ENCODE assay signal across 9 mouse cellular contexts in the genomic region with DNA sequence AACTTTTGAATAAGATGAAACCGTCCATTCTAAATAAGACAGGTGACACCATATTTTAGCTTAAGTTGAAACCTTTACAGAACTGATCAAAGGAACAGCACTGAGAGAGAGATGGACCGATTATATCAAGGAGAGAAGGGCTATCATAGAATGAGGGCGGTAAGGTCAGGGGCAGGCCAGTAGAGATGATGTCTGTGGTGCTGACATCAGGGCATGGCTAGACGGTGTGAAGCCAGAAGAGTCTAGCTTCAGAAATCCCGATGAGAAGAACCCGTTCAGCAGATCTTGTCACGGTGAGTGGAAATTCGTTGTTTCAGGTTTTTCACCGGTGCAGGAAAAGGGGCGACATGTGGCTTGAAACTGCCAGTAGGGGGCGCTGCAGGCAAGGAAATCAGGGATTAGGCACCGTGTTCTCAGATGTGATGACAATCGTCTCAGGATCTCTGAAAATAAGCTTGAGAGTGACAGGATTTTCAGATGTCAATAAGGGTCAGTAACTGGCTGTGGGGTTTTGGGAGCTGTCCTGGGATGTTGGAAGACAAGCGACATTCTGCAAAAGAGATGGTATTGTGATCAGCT. TPM values are rescaled to one million over a fixed set of nuclear protein-coding genes. Genes with fewer than 3 reads are reported as not detected.
A peak's percentile ranks its signal among the peaks of the same experiment; 100 is the strongest.
DNase-seq lines count a peak whose midpoint lies in the region; ATAC-seq and TF ChIP-seq lines count a peak whose summit lies in the region.
"Had no signal": no experiment of that assay in that cellular context is flagged by ENCODE, and none has a peak within 500 bp of the region (broad histone marks: within the 10 kb centered on the region; RNA-seq: fewer than 3 reads in every experiment).

No protein-coding gene starts in this region.

- WGBS in intestine, embryonic 14.5 days = 27% methylated on average over 14 of the region's 14 CpGs
- WGBS in intestine, embryonic 16.5 days = 26% methylated on average over 14 of the region's 14 CpGs
- 20% methylated on average over 14 of the region's 14 CpGs for WGBS in forebrain, postnatal 0 days
- WGBS in kidney, embryonic 16.5 days = 25% methylated on average over 14 of the region's 14 CpGs
- 21% methylated on average over 14 of the region's 14 CpGs for WGBS in limb, embryonic 14.5 days
- 20% methylated on average over 14 of the region's 14 CpGs for WGBS in neural tube, embryonic 14.5 days

- no peak overlapping the region for H3K27ac ChIP-seq in intestine, embryonic 14.5 days (ENCODE audit: low read depth)
- no peak overlapping the region for H3K27ac ChIP-seq in intestine, embryonic 16.5 days (ENCODE audit: low read length)
- no peak overlapping the region for H3K27ac ChIP-seq in forebrain, postnatal 0 days (ENCODE audit: low read depth, low read length)
- no peak overlapping the region for H3K27ac ChIP-seq in kidney, embryonic 16.5 days (ENCODE audit: low read length)
- no peak overlapping the region for H3K27ac ChIP-seq in limb, embryonic 14.5 days (replicated peaks; ENCODE audit: low read depth, low read length)
- H3K27ac ChIP-seq in neural tube, embryonic 14.5 days (ENCODE audit: low read depth, low read length) = no peak overlapping the region

- H3K9ac ChIP-seq in intestine, embryonic 14.5 days (ENCODE audit: low read length) = no peak overlapping the region
- H3K9ac ChIP-seq in intestine, embryonic 16.5 days (ENCODE audit: low read depth, low read length) = no peak overlapping the region
- no peak overlapping the region for H3K9ac ChIP-seq in forebrain, postnatal 0 days
- no peak overlapping the region for H3K9ac ChIP-seq in kidney, embryonic 16.5 days (replicated peaks; ENCODE audit: low read length)
- H3K9ac ChIP-seq in limb, embryonic 14.5 days (ENCODE audit: low read depth, low read length, severe bottlenecking) = no peak overlapping the region
- H3K9ac ChIP-seq in neural tube, embryonic 14.5 days (replicated peaks; ENCODE audit: low read depth, low read length) = no peak overlapping the region

- no peaks in the 10 kb centered on the region for H3K9me3 ChIP-seq in intestine, embryonic 14.5 days (ENCODE audit: control insufficient read depth, low read length)
- H3K9me3 ChIP-seq in intestine, embryonic 16.5 days (ENCODE audit: control insufficient read depth, low read length) = no peaks in the 10 kb centered on the region
- H3K9me3 ChIP-seq in forebrain, postnatal 0 days (ENCODE audit: low read length) = no peaks in the 10 kb centered on the region
- no peaks in the 10 kb centered on the region for H3K9me3 ChIP-seq in kidney, embryonic 16.5 days (ENCODE audit: low read length)
- no peaks in the 10 kb centered on the region for H3K9me3 ChIP-seq in limb, embryonic 14.5 days (ENCODE audit: control insufficient read depth, low read length)
- no peaks in the 10 kb centered on the region for H3K9me3 ChIP-seq in neural tube, embryonic 14.5 days (ENCODE audit: control insufficient read depth, low read length)

- no peaks in the 10 kb centered on the region for H3K36me3 ChIP-seq in intestine, embryonic 14.5 days (ENCODE audit: control insufficient read depth, insufficient read depth, low read length)
- no peaks in the 10 kb centered on the region for H3K36me3 ChIP-seq in intestine, embryonic 16.5 days (ENCODE audit: control insufficient read depth, insufficient read depth, low read length)
- no peaks in the 10 kb centered on the region for H3K36me3 ChIP-seq in forebrain, postnatal 0 days (ENCODE audit: insufficient read depth)
- no peaks in the 10 kb centered on the region for H3K36me3 ChIP-seq in kidney, embryonic 16.5 days (ENCODE audit: insufficient read depth, low read length)
- no peaks in the 10 kb centered on the region for H3K36me3 ChIP-seq in limb, embryonic 14.5 days (ENCODE audit: control insufficient read depth, insufficient read depth, low read length)
- H3K36me3 ChIP-seq in neural tube, embryonic 14.5 days (ENCODE audit: control insufficient read depth, insufficient read depth, low read length) = no peaks in the 10 kb centered on the region

- TF ChIP-seq CTCF in forebrain, postnatal 0 days (IDR thresholded peaks at IDR 0.05; ENCODE audit: low read depth) = peak; percentile 95

- H3K4me3 ChIP-seq in intestine, embryonic 14.5 days (ENCODE audit: low read depth, low read length) = no peak overlapping the region
- H3K4me3 ChIP-seq in intestine, embryonic 16.5 days (ENCODE audit: low read length) = no peak overlapping the region
- H3K4me3 ChIP-seq in forebrain, postnatal 0 days (ENCODE audit: low read depth, low read length) = no peak overlapping the region
- H3K4me3 ChIP-seq in kidney, embryonic 16.5 days (ENCODE audit: low read length) = no peak overlapping the region
- no peak overlapping the region for H3K4me3 ChIP-seq in limb, embryonic 14.5 days (replicated peaks; ENCODE audit: low read length)
- no peak overlapping the region for H3K4me3 ChIP-seq in neural tube, embryonic 14.5 days (ENCODE audit: low read depth, low read length)

- TF ChIP-seq POLR2A in limb, embryonic 14.5 days (IDR thresholded peaks at IDR 0.05; ENCODE audit: borderline replicate concordance, extremely low read depth, insufficient read depth, insufficient read length) = no peak

- H3K4me2 ChIP-seq in intestine, embryonic 14.5 days (ENCODE audit: low read length) = no peak overlapping the region
- no peak overlapping the region for H3K4me2 ChIP-seq in intestine, embryonic 16.5 days (ENCODE audit: low read depth, low read length)
- no peak overlapping the region for H3K4me2 ChIP-seq in forebrain, postnatal 0 days (ENCODE audit: low read depth)
- no peak overlapping the region for H3K4me2 ChIP-seq in kidney, embryonic 16.5 days (replicated peaks; ENCODE audit: low read depth, low read length)
- H3K4me2 ChIP-seq in limb, embryonic 14.5 days (replicated peaks; ENCODE audit: low read depth, low read length, severe bottlenecking) = no peak overlapping the region
- H3K4me2 ChIP-seq in neural tube, embryonic 14.5 days (ENCODE audit: low read depth, low read length) = no peak overlapping the region

- no peaks in the 10 kb centered on the region for H3K4me1 ChIP-seq in intestine, embryonic 14.5 days (replicated peaks; ENCODE audit: control insufficient read depth, insufficient read depth, low read length)
- no peaks in the 10 kb centered on the region for H3K4me1 ChIP-seq in intestine, embryonic 16.5 days (ENCODE audit: control insufficient read depth, insufficient read depth, low read length)
- no peaks in the 10 kb centered on the region for H3K4me1 ChIP-seq in forebrain, postnatal 0 days (ENCODE audit: insufficient read depth)
- H3K4me1 ChIP-seq in kidney, embryonic 16.5 days (ENCODE audit: insufficient read depth, low read length) = peaks cover 2% of the 10 kb centered on the region; the same call in 1 of the 2 replicates
- H3K4me1 ChIP-seq in limb, embryonic 14.5 days (ENCODE audit: control insufficient read depth, insufficient read depth, low read length) = no peaks in the 10 kb centered on the region
- H3K4me1 ChIP-seq in neural tube, embryonic 14.5 days (ENCODE audit: control insufficient read depth, insufficient read depth, low read length) = no peaks in the 10 kb centered on the region

- H3K27me3 ChIP-seq in intestine, embryonic 14.5 days (replicated peaks; ENCODE audit: control insufficient read depth, insufficient read depth, low read length) = no peaks in the 10 kb centered on the region
- no peaks in the 10 kb centered on the region for H3K27me3 ChIP-seq in intestine, embryonic 16.5 days (replicated peaks; ENCODE audit: control insufficient read depth, insufficient read depth, low read length)
- no peaks in the 10 kb centered on the region for H3K27me3 ChIP-seq in forebrain, postnatal 0 days (ENCODE audit: insufficient read depth, low read length)
- H3K27me3 ChIP-seq in kidney, embryonic 16.5 days (ENCODE audit: insufficient read depth, low read length) = no peaks in the 10 kb centered on the region
- H3K27me3 ChIP-seq in limb, embryonic 14.5 days (ENCODE audit: control insufficient read depth, insufficient read depth, low read length) = no peaks in the 10 kb centered on the region
- no peaks in the 10 kb centered on the region for H3K27me3 ChIP-seq in neural tube, embryonic 14.5 days (ENCODE audit: control insufficient read depth, insufficient read depth, low read length)

- DNase-seq in intestine, embryonic 14.5 days (ENCODE audit: low spot score) = peak; percentile 88
- peak; percentile 58 for DNase-seq in cerebellum, adult 11-12 months
- peak; percentile 89 for DNase-seq in forebrain, postnatal 0 days
- DNase-seq in limb, embryonic 14.5 days (ENCODE audit: low spot score) = peak; percentile 71
- peak; percentile 9 for DNase-seq in yolk sac, embryonic 10.5 days (ENCODE audit: low spot score)

- no peak for ATAC-seq in intestine, embryonic 14.5 days (replicated peaks; ENCODE audit: low FRiP score, low TSS enrichment, low read depth)
- ATAC-seq in intestine, embryonic 16.5 days = no peak
- ATAC-seq in forebrain, postnatal 0 days = peak; percentile 83
- ATAC-seq in kidney, embryonic 16.5 days (ENCODE audit: low FRiP score, low TSS enrichment) = peak; percentile 42; the same call in 1 of the 2 replicates
- ATAC-seq in limb, embryonic 14.5 days (ENCODE audit: low FRiP score, low read depth) = no peak
- ATAC-seq in neural tube, embryonic 14.5 days (ENCODE audit: low read depth) = peak; percentile 84

RNA-seq across cellular contexts. Expression of gene 4931417E11Rik, which starts 48.4 kb away (rescaled TPM):
- polyA plus RNA-seq in intestine, embryonic 14.5 days (2014; fragmentation: Nextera tagmentation; extraction: Ambion mirVana) = not detected in 2 replicates
- not detected in 2 replicates for polyA plus RNA-seq in intestine, embryonic 16.5 days (2015; fragmentation: Nextera tagmentation; extraction: Ambion mirVana)
- not detected in 2 replicates for total RNA-seq in forebrain, postnatal 0 days (2014; rRNA removed)
- polyA plus RNA-seq in forebrain, postnatal 0 days (2015; fragmentation: Nextera tagmentation; extraction: Ambion mirVana) = not detected in 2 replicates
- polyA plus RNA-seq in kidney, embryonic 16.5 days (2015; fragmentation: Nextera tagmentation; extraction: Ambion mirVana) = not detected in 2 replicates
- polyA plus RNA-seq in limb, embryonic 14.5 days (2012; rRNA removed) = not detected in 2 replicates
- polyA plus RNA-seq in limb, embryonic 14.5 days (2014; fragmentation: Nextera tagmentation; extraction: Ambion mirVana) = not detected in 2 replicates
- polyA plus RNA-seq in neural tube, embryonic 14.5 days (2014; fragmentation: Nextera tagmentation; extraction: Ambion mirVana) = not detected in 2 replicates
- polyA plus RNA-seq: liver, embryonic 16.5 days had no signal

Comparison
In these comparisons a context has a peak if more than half of its experiments do, and no peak if none do; other contexts are left out.
1. ATAC-seq: peak in forebrain, postnatal 0 days (single experiment), kidney, embryonic 16.5 days (single experiment) and neural tube, embryonic 14.5 days (single experiment); none in intestine, embryonic 14.5 days (single experiment), intestine, embryonic 16.5 days (single experiment) and limb, embryonic 14.5 days (single experiment).
2. DNase-seq: peak in every context shown above with its lines; median percentile 89 in forebrain, postnatal 0 days; 88 in intestine, embryonic 14.5 days; 71 in limb, embryonic 14.5 days; 58 in cerebellum, adult 11-12 months; 9 in yolk sac, embryonic 10.5 days.